Mouse (Mus musculus): ENCODE data around the gene Gpr142. TPM values are rescaled to one million over a fixed set of nuclear protein-coding genes. Genes with fewer than 3 reads are reported as not detected.
A peak's percentile ranks its signal among the peaks of the same experiment; 100 is the strongest.

Gpr142 gene
- polyA plus RNA-seq, 1 experiment: not detected

DNA sequence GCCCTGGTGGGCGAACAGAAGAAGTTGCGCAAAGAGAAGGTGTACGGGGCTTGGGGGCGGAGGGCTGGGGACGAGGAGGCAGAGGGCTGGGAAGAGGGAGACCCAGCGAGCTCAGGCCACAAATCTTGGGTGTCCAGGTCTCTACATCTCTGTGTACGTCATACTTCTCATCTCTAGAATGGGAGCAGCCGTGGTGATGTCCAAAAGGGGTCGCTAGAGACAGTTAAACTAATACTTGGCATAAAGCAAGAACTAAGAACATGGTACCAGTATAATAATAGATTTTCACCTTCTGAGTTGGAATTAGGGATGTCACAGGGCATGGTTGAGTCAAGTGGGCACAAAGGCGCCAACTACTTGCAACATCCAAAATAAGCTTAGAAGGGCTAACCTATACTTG lies 12.8 kb upstream of the Gpr142 start:
- Histone ChIP-seq H3ac (ENCODE audit: control insufficient read depth, insufficient read length, low read depth) (no peak overlapping the region), H3K4me3 (ENCODE audit: insufficient read depth, poor library complexity, severe bottlenecking) (no peak overlapping the region), H3K79me3 (ENCODE audit: low read depth) (no peaks in the 10 kb centered on the region), H3K27me3 (ENCODE audit: control insufficient read depth, insufficient read depth, insufficient read length) (peaks cover 5% of the 10 kb centered on the region), H3K36me3 (ENCODE audit: control insufficient read depth, insufficient read depth) (no peaks in the 10 kb centered on the region), H3K79me2 (ENCODE audit: control insufficient read depth, insufficient read depth) (no peaks in the 10 kb centered on the region)
- no peak for TF ChIP-seq MYOG (IDR thresholded peaks at IDR 0.05; ENCODE audit: control insufficient read depth, extremely low read depth, insufficient read length)
- TF ChIP-seq MYOD1 (IDR thresholded peaks at IDR 0.05; ENCODE audit: control insufficient read depth, insufficient read length, low read depth): no peak
- no peak for TF ChIP-seq CEBPB (IDR thresholded peaks at IDR 0.05; ENCODE audit: low read depth)
- TF ChIP-seq MAX (IDR thresholded peaks at IDR 0.05): no peak
- TF ChIP-seq USF1 (IDR thresholded peaks at IDR 0.05; ENCODE audit: low read depth): no peak
- no peak for TF ChIP-seq FOSL1 (IDR thresholded peaks at IDR 0.05; ENCODE audit: insufficient read depth, low read length, poor library complexity, severe bottlenecking)
- no peak for TF ChIP-seq CTCF (IDR thresholded peaks at IDR 0.05; ENCODE audit: control insufficient read depth, insufficient read depth, insufficient read length)

DNA sequence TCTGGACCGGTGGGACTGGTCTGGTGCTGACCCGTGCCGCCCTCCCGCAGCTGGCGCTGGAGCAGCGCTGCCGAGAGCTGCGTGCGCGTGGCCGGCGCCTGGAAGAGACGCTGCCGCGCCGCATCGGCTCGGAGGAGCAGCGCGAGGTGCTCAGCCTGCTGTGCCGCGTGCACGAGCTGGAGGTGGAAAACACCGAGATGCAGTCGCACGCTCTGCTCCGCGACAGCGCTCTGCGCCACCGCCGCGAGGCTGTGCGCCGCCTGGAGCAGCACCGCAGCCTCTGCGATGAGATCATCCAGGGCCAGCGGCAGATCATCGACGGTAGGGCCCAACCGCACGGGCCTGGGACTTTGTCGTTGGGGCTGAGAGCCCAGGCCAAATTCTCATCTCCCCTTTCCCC lies 12.4 kb upstream of the Gpr142 start:
- Histone ChIP-seq H3K79me3 (ENCODE audit: low read depth) (no peaks in the 10 kb centered on the region), H3K4me3 (ENCODE audit: insufficient read depth, poor library complexity, severe bottlenecking) (no peak overlapping the region), H3K36me3 (ENCODE audit: control insufficient read depth, insufficient read depth) (no peaks in the 10 kb centered on the region), H3ac (ENCODE audit: control insufficient read depth, insufficient read length, low read depth) (no peak overlapping the region), H3K27me3 (ENCODE audit: control insufficient read depth, insufficient read depth, insufficient read length) (peaks cover under 1% of the 10 kb centered on the region), H3K79me2 (ENCODE audit: control insufficient read depth, insufficient read depth) (no peaks in the 10 kb centered on the region)
- no peak for TF ChIP-seq MYOD1 (IDR thresholded peaks at IDR 0.05; ENCODE audit: control insufficient read depth, insufficient read length, low read depth)
- TF ChIP-seq MAX (IDR thresholded peaks at IDR 0.05): no peak
- TF ChIP-seq FOSL1 (IDR thresholded peaks at IDR 0.05; ENCODE audit: insufficient read depth, low read length, poor library complexity, severe bottlenecking): no peak
- TF ChIP-seq CEBPB (IDR thresholded peaks at IDR 0.05; ENCODE audit: low read depth): no peak

DNA sequence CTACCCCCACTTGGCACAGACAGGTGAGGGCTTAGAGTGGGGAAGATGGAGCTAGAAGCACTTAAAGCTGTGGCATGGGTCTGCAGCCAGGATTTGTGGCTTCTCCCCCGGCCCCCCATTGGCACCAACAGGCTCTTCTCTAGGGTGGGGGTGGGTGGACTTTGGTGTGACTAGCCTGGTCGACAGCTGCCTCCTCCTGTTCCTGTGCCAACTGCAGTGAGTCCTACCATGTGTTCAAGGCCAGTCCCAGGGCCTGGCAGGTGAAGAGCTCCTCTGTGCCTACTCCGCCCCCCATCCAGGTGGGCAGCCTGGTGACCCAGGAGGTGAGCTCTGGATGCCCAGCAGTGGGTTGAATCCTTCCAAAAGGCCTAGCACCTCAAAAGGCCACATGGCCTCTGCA lies 11.1 kb upstream of the Gpr142 start:
- Histone ChIP-seq H3K4me3 (ENCODE audit: insufficient read depth, poor library complexity, severe bottlenecking) (no peak overlapping the region), H3K79me2 (ENCODE audit: control insufficient read depth, insufficient read depth) (no peaks in the 10 kb centered on the region), H3ac (ENCODE audit: control insufficient read depth, insufficient read length, low read depth) (no peak overlapping the region), H3K36me3 (ENCODE audit: control insufficient read depth, insufficient read depth) (no peaks in the 10 kb centered on the region), H3K27me3 (ENCODE audit: control insufficient read depth, insufficient read depth, insufficient read length) (peaks cover 4% of the 10 kb centered on the region), H3K79me3 (ENCODE audit: low read depth) (no peaks in the 10 kb centered on the region)
- TF ChIP-seq FOSL1 (IDR thresholded peaks at IDR 0.05; ENCODE audit: insufficient read depth, low read length, poor library complexity, severe bottlenecking): no peak
- TF ChIP-seq MYOG (IDR thresholded peaks at IDR 0.05; ENCODE audit: control insufficient read depth, extremely low read depth, insufficient read length): no peak
- TF ChIP-seq CTCF (IDR thresholded peaks at IDR 0.05; ENCODE audit: control insufficient read depth, insufficient read depth, insufficient read length): no peak

DNA sequence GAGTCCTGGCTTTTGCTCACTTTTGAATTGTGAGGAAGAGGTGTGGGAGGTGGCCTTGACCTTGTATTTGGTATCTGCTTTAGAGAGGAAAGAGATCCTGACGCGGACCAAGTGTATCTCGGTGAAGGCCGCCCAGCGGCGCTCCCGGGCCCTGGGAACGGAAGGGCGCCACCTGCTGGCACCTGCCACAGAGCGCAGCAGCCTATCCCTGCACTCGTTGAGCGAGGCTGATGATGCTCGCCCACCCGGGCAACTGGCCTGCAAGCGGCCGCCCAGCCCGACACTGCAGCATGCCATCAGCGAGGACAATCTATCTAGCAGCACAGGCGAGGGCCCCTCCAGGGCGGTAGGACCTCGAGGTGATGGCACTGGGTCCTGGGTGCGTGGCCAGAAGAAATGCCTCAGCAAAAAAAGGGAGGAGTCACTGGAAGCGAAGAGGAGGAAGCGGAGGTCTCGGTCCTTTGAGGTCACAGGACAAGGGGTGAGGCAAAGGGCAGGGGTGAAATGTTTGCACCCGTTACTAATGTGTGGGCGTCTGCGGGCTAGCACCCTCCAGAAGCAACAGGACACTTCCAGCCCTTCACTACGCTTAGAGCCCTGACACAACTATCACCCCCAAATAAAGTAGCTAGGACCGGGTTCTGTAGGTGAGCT lies 9.5 kb upstream of the Gpr142 start:
- Histone ChIP-seq H3K4me3 (ENCODE audit: insufficient read depth, poor library complexity, severe bottlenecking) (no peak overlapping the region), H3K27me3 (ENCODE audit: control insufficient read depth, insufficient read depth, insufficient read length) (peaks cover 4% of the 10 kb centered on the region), H3K79me3 (ENCODE audit: low read depth) (no peaks in the 10 kb centered on the region), H3K36me3 (ENCODE audit: control insufficient read depth, insufficient read depth) (no peaks in the 10 kb centered on the region), H3ac (ENCODE audit: control insufficient read depth, insufficient read length, low read depth) (no peak overlapping the region), H3K79me2 (ENCODE audit: control insufficient read depth, insufficient read depth) (no peaks in the 10 kb centered on the region)
- no peak for TF ChIP-seq CEBPB (IDR thresholded peaks at IDR 0.05; ENCODE audit: low read depth)
- TF ChIP-seq MAX (IDR thresholded peaks at IDR 0.05): no peak
- no peak for TF ChIP-seq USF1 (IDR thresholded peaks at IDR 0.05; ENCODE audit: low read depth)
- no peak for TF ChIP-seq FOSL1 (IDR thresholded peaks at IDR 0.05; ENCODE audit: insufficient read depth, low read length, poor library complexity, severe bottlenecking)
- peak; percentile 97 for TF ChIP-seq CTCF (IDR thresholded peaks at IDR 0.05; ENCODE audit: control insufficient read depth, insufficient read depth, insufficient read length)
- no peak for TF ChIP-seq MYOG (IDR thresholded peaks at IDR 0.05; ENCODE audit: control insufficient read depth, extremely low read depth, insufficient read length)
- TF ChIP-seq MYOD1 (IDR thresholded peaks at IDR 0.05; ENCODE audit: control insufficient read depth, insufficient read length, low read depth): no peak

DNA sequence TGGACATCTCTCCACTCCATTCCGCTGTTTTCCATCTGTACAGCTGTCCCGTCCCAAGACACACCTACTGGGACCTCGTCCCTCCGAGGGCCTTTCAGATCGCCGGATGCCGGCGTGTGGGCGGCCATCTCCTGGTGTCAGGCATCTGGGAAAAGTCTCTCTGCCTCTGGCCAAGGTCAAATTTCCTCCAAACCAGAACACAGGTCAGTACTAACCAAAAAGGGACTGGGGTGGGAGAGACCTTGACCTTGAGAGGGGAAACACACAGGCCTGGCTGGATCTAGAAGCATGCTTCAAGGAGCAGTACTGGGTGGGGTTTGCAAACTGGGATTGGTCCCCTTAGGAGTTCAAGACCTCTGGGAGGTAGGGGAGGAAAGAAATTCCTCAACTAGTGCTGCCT lies 9.0 kb upstream of the Gpr142 start:
- H3K36me3 ChIP-seq (ENCODE audit: control insufficient read depth, insufficient read depth): no peaks in the 10 kb centered on the region
- H3K79me2 ChIP-seq (ENCODE audit: control insufficient read depth, insufficient read depth): no peaks in the 10 kb centered on the region
- H3K27me3 ChIP-seq (ENCODE audit: control insufficient read depth, insufficient read depth, insufficient read length): peaks cover 4% of the 10 kb centered on the region
- TF ChIP-seq FOSL1 (IDR thresholded peaks at IDR 0.05; ENCODE audit: insufficient read depth, low read length, poor library complexity, severe bottlenecking): no peak
- no peak overlapping the region for H3K4me3 ChIP-seq (ENCODE audit: insufficient read depth, poor library complexity, severe bottlenecking)
- no peaks in the 10 kb centered on the region for H3K79me3 ChIP-seq (ENCODE audit: low read depth)
- H3ac ChIP-seq (ENCODE audit: control insufficient read depth, insufficient read length, low read depth): no peak overlapping the region

DNA sequence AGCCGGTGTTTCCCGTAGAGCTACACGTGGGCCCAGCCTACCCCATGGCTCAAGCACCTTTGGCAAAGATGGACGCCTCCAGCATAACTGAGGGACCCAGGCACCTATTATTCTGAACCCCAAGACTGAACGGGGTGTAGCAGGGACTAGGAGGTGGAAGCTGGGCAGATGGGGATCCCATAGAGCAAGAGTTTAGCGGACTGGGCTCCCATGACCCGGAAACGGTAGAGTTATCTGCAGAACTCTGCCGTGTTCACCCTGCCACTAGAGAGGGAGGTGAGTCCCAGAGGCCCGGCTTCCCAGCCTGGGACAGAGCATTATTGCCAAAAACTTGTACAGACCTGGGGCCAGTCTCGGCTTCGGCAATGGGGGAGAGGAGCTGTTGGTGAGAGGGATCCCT lies 8.6 kb upstream of the Gpr142 start:
- Histone ChIP-seq H3K4me3 (ENCODE audit: insufficient read depth, poor library complexity, severe bottlenecking) (no peak overlapping the region), H3K27me3 (ENCODE audit: control insufficient read depth, insufficient read depth, insufficient read length) (peaks cover 4% of the 10 kb centered on the region), H3K79me2 (ENCODE audit: control insufficient read depth, insufficient read depth) (no peaks in the 10 kb centered on the region), H3K79me3 (ENCODE audit: low read depth) (no peaks in the 10 kb centered on the region), H3ac (ENCODE audit: control insufficient read depth, insufficient read length, low read depth) (no peak overlapping the region), H3K36me3 (ENCODE audit: control insufficient read depth, insufficient read depth) (no peaks in the 10 kb centered on the region)
- TF ChIP-seq MYOG (IDR thresholded peaks at IDR 0.05; ENCODE audit: control insufficient read depth, extremely low read depth, insufficient read length): no peak
- no peak for TF ChIP-seq MYOD1 (IDR thresholded peaks at IDR 0.05; ENCODE audit: control insufficient read depth, insufficient read length, low read depth)
- no peak for TF ChIP-seq CEBPB (IDR thresholded peaks at IDR 0.05; ENCODE audit: low read depth)
- no peak for TF ChIP-seq MAX (IDR thresholded peaks at IDR 0.05)
- TF ChIP-seq CTCF (IDR thresholded peaks at IDR 0.05; ENCODE audit: control insufficient read depth, insufficient read depth, insufficient read length): no peak
- TF ChIP-seq FOSL1 (IDR thresholded peaks at IDR 0.05; ENCODE audit: insufficient read depth, low read length, poor library complexity, severe bottlenecking): no peak
- no peak for TF ChIP-seq USF1 (IDR thresholded peaks at IDR 0.05; ENCODE audit: low read depth)
